Mouse (Mus musculus) kidney, adult 18-20 months (tissue): ENCODE measurements around the gene Prdm16.
A peak's percentile ranks its signal among the peaks of the same experiment; 100 is the strongest.

Source experiments
- DNase-seq: peaks from one replicate; pipeline ENCODE4 v3.0.0; 2021

Prdm16 gene

GRCm38 (mm10) chr4:154639591-154640442 lies 3.1 kb upstream of the Prdm16 start:
- DNase-seq: no peak

GRCm38 (mm10) chr4:154639126-154639525 lies 2.5 kb upstream of the Prdm16 start:
- DNase-seq: peak; percentile 67

- peak; percentile 49 for DNase-seq
Observed at GRCm38 (mm10) chr4:154638320-154638886, 1.7 kb upstream of the Prdm16 start.

GRCm38 (mm10) chr4:154637468-154638319 lies 1.0 kb upstream of the Prdm16 start:
- no peak for DNase-seq

- DNase-seq: peak; percentile 59
Observed at GRCm38 (mm10) chr4:154636053-154636433, 630 bp downstream of the Prdm16 start.

- peak; percentile 59 for DNase-seq
Observed at GRCm38 (mm10) chr4:154635241-154636052, 1.2 kb downstream of the Prdm16 start.

- DNase-seq: peak; percentile 49
Observed at GRCm38 (mm10) chr4:154634470-154635240, 2.0 kb downstream of the Prdm16 start.

- peak; percentile 33 for DNase-seq
Observed at GRCm38 (mm10) chr4:154634001-154634400, 2.7 kb downstream of the Prdm16 start.

GRCm38 (mm10) chr4:154632800-154633764 lies 3.6 kb downstream of the Prdm16 start:
- DNase-seq: peak; percentile 60

- no peak for DNase-seq
Observed at GRCm38 (mm10) chr4:154630763-154631162, 5.9 kb downstream of the Prdm16 start.

- no peak for DNase-seq
Observed at GRCm38 (mm10) chr4:154627419-154628142, 9.1 kb downstream of the Prdm16 start.

- DNase-seq: no peak
Observed at GRCm38 (mm10) chr4:154626282-154626681, 10.4 kb downstream of the Prdm16 start.

GRCm38 (mm10) chr4:154625710-154626109 lies 11.0 kb downstream of the Prdm16 start:
- no peak for DNase-seq

GRCm38 (mm10) chr4:154623241-154623640 lies 13.4 kb downstream of the Prdm16 start:
- no peak for DNase-seq

- no peak for DNase-seq
Observed at GRCm38 (mm10) chr4:154622521-154622920, 14.2 kb downstream of the Prdm16 start.

GRCm38 (mm10) chr4:154611167-154611566 lies 25.5 kb downstream of the Prdm16 start:
- DNase-seq: no peak

- no peak for DNase-seq
Observed at GRCm38 (mm10) chr4:154607724-154608123, 28.9 kb downstream of the Prdm16 start.

GRCm38 (mm10) chr4:154604442-154604830 lies 32.2 kb downstream of the Prdm16 start:
- DNase-seq: no peak

- DNase-seq: no peak
Observed at GRCm38 (mm10) chr4:154603663-154604441, 32.8 kb downstream of the Prdm16 start.
